Mouse (Mus musculus) leukemia stem cell, adult 10-12 weeks (primary cell): Measurements from ENCODE around the gene Sptbn1. TPM values are rescaled to one million over a fixed set of nuclear protein-coding genes. Genes with fewer than 3 reads are reported as not detected.

Source experiments
- polyA plus RNA-seq: library from polyadenylated mRNA; stranded (reverse); fragments of >175 nt; gene quantifications from 2 replicates; pipeline ENCODE4 v1.2.3, GENCODE M21; 2012; ENCODE audit warnings: low replicate concordance

The Sptbn1 gene
- 1.4 and 3.3 TPM in 2 replicates for polyA plus RNA-seq

DNA sequence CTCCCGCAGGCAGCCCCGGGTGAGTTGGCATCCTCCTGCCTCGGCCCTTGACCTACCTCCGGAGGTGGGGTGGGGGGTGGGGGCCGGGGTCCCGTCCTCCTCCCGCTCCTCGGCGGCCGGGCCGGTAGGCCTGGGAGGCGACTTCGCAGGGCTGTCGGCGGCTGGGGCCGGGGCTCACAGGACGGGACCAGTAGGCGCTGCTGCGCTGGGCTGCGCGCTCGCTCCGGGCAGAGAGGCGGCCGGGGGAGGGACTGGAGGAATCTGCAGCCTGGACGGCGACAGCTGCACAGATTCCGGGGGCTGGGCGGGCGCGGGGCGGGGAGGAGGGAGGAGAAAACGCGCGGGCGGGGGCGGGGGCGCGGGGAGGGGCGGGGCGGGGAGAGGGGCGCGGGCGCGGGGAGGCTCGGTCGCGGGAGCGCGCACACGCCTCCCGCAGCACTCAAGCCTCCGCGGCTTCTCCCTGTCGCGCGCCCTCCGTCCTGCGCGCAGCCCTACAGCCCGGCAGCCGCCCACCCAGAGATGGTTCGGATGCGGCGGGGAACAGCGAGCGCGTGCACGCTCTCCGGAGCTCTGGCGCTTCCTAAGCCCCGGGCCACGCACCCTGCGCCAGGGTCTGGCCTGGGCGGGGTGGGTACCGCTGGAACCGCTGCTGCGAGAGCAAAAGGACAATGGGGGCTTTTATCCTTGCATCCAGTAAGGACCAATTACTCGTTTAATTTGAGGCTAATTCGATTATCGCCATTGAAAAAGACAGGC is at the start of gene Sptbn1:
Gene Sptbn1 (minus strand): TSS at position 284 of the 756 bp plus-strand sequence.

Other genes with a start within 250 kb of the Sptbn1 start
- 0.05 and 0.19 TPM in 2 replicates for gene Eml6, start 242.1 kb downstream of the Sptbn1 start, polyA plus RNA-seq
- not detected in 2 replicates for gene 4930505A04Rik, start 203.7 kb upstream of the Sptbn1 start, polyA plus RNA-seq